Mouse (Mus musculus) myocyte (in vitro differentiated cells): ENCODE results near the gene Olfm3.

Experiments
- CEBPB ChIP-seq: IDR thresholded peaks from 2 replicates; pipeline ENCODE4 v1.6.1; 2011; ENCODE audit warnings: mild to moderate bottlenecking, moderate library complexity; ENCODE audit not compliant: poor library complexity, insufficient read depth, severe bottlenecking
- E2F4 ChIP-seq: IDR thresholded peaks from one replicate; pipeline ENCODE4 v1.6.1; 2011; ENCODE audit warnings: mild to moderate bottlenecking, control low read depth, moderate library complexity; ENCODE audit not compliant: insufficient read depth
- MAX ChIP-seq: IDR thresholded peaks from one replicate; pipeline ENCODE4 v1.6.1; 2011; ENCODE audit warnings: low read depth, mild to moderate bottlenecking, control low read depth
- MYOD1 ChIP-seq, 3 experiments: IDR thresholded peaks; one replicate each; pipeline ENCODE4 v1.6.1; 2011; ENCODE audit warnings: control low read depth in 2 of 3, low read depth in 2 of 3, mild to moderate bottlenecking in 2 of 3, moderate library complexity in 1 of 3; ENCODE audit not compliant: insufficient read length in 2 of 3, control insufficient read depth in 1 of 3
- MYOG ChIP-seq, 3 experiments: IDR thresholded peaks; one replicate each; pipeline ENCODE4 v1.6.1; 2011; ENCODE audit warnings: control low read depth in 2 of 3, low read depth in 2 of 3, mild to moderate bottlenecking in 2 of 3; ENCODE audit not compliant: insufficient read length in 2 of 3, control insufficient read depth in 1 of 3, insufficient read depth in 1 of 3
- POLR2A ChIP-seq: IDR thresholded peaks from one replicate; pipeline ENCODE4 v1.6.1; 2011; ENCODE audit warnings: low read depth, mild to moderate bottlenecking, control low read depth, moderate library complexity; ENCODE audit not compliant: insufficient read length
- POLR2AphosphoS2 ChIP-seq: IDR thresholded peaks from one replicate; pipeline ENCODE4 v1.6.1; 2011; ENCODE audit warnings: low read depth, control low read depth; ENCODE audit not compliant: insufficient read length
- REST ChIP-seq: IDR thresholded peaks from one replicate; pipeline ENCODE4 v1.6.1; 2011; ENCODE audit warnings: mild to moderate bottlenecking, control low read depth, moderate library complexity; ENCODE audit not compliant: insufficient read depth, insufficient read length
- SRF ChIP-seq: IDR thresholded peaks from one replicate; pipeline ENCODE4 v1.6.1; 2011; ENCODE audit warnings: low read depth; ENCODE audit not compliant: control insufficient read depth, insufficient read length
- TCF12 ChIP-seq: IDR thresholded peaks from one replicate; pipeline ENCODE4 v1.6.1; 2011; ENCODE audit warnings: mild to moderate bottlenecking, control low read depth; ENCODE audit not compliant: poor library complexity, insufficient read depth, severe bottlenecking
- TCF3 ChIP-seq: IDR thresholded peaks from one replicate; pipeline ENCODE4 v1.6.1; 2011; ENCODE audit warnings: low read depth, control low read depth; ENCODE audit not compliant: insufficient read length
- USF1 ChIP-seq: IDR thresholded peaks from one replicate; pipeline ENCODE4 v1.6.1; 2011; ENCODE audit warnings: low read depth, mild to moderate bottlenecking, control low read depth, moderate library complexity

DNA sequence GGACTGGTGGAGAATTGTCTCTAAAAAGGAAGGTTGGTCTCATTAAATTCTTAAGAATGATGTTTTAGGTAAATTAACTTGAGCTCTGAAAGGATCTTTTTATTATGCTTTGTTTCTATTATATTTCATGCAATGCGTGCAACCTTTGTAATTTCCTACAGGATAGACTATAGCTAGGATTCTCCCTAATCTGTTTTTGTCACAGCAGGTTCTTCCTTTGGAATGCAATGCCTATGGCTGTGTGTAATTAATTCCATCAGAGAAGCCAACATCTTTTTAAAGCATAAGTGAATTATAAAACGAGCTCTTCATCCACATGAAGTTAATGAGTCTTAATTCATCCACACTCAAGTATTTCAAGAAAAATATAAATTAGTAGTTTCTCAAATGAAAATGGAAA lies 177.5 kb downstream of the Olfm3 start:
- no peak for TF ChIP-seq POLR2A
- TF ChIP-seq MAX = no peak
- TF ChIP-seq REST = no peak
- no peak for TF ChIP-seq USF1
- no peak for TF ChIP-seq MYOG (IDR thresholded peaks at IDR 0.05; ENCODE audit: control insufficient read depth in 1 of 3, insufficient read depth in 1 of 3, insufficient read length in 2 of 3, low read depth in 2 of 3)
- TF ChIP-seq MYOD1 (IDR thresholded peaks at IDR 0.05; ENCODE audit: control insufficient read depth in 1 of 3, insufficient read length in 2 of 3, low read depth in 2 of 3) = no peak
- no peak for TF ChIP-seq CEBPB
- TF ChIP-seq TCF12 = no peak
- no peak for TF ChIP-seq TCF3
- no peak for TF ChIP-seq POLR2AphosphoS2
- no peak for TF ChIP-seq E2F4
- no peak for TF ChIP-seq SRF
